8 mouse cellular contexts compared by ENCODE assay signal in genomic region chr15:89076156-89076731, GRCm38 (mm10). TPM values are rescaled to one million over a fixed set of nuclear protein-coding genes. Genes with fewer than 3 reads are reported as not detected.
DNase-seq lines count a peak whose midpoint lies in the region; ATAC-seq and TF ChIP-seq lines count a peak whose summit lies in the region.

No protein-coding gene starts in this region.

- H3K9ac ChIP-seq in ES-E14 (ENCODE audit: insufficient read depth, low read depth, low read length, poor library complexity, severe bottlenecking): peak overlapping the region; percentile 87

- 0 out of 2 replicates have a peak, but pooled peaks have one; percentile 1 for ATAC-seq in megakaryocyte progenitor cell, adult 5-6 weeks (replicated peaks; ENCODE audit: poor library complexity)
- ATAC-seq in frontal cortex, adult (ENCODE audit: low TSS enrichment): no peak

- in situ Hi-C loops in ES-E14 (cut with MboI; ENCODE audit: low sequenced_read_pairs in 2 of 2, unreplicated experiment in 2 of 2): no loop called here

- no peak for TF ChIP-seq POLR2A in bone marrow macrophage, adult 2 months (IDR thresholded peaks at IDR 0.05; ENCODE audit: borderline replicate concordance, low read depth, low read length)
- peak; percentile 7; the same call in 1 of the 2 replicates for TF ChIP-seq POLR2A in small intestine, adult 2 months (IDR thresholded peaks at IDR 0.05; ENCODE audit: low read depth, low read length)

- WGBS in small intestine, adult 2 months: under 1% methylated on average over 39 of the region's 39 CpGs

- no peak overlapping the region for H3K27ac ChIP-seq in ES-E14 (ENCODE audit: insufficient read depth, low read depth, low read length, poor library complexity, severe bottlenecking)
- H3K27ac ChIP-seq in bone marrow macrophage, adult 2 months (ENCODE audit: insufficient read depth, low read depth, low read length): peak overlapping the region; percentile 24
- peak overlapping the region; percentile 89 for H3K27ac ChIP-seq in small intestine, adult 2 months (ENCODE audit: insufficient read depth, low read depth, low read length)

- H3K4me1 ChIP-seq in ES-E14 (ENCODE audit: control insufficient read depth in 2 of 2, insufficient read depth in 2 of 2, low read length in 2 of 2, poor library complexity in 1 of 2): peaks cover 0 to 7% of the 10 kb centered on the region in 2 experiments; a peak in 2 of 4 replicates
- peaks cover 33% of the 10 kb centered on the region for H3K4me1 ChIP-seq in bone marrow macrophage, adult 2 months (ENCODE audit: control insufficient read depth, insufficient read depth, low read length)
- peaks cover 41% of the 10 kb centered on the region for H3K4me1 ChIP-seq in erythroblast, embryonic 14.5 days (ENCODE audit: control insufficient read depth)
- H3K4me1 ChIP-seq in small intestine, adult 2 months (ENCODE audit: control insufficient read depth, insufficient read depth, insufficient read length, low read length): peaks cover 14% of the 10 kb centered on the region

- H3K36me3 ChIP-seq in ES-E14 (ENCODE audit: control insufficient read depth, insufficient read depth, low read length, poor library complexity, severe bottlenecking): no peaks in the 10 kb centered on the region
- peaks cover 9% of the 10 kb centered on the region for H3K36me3 ChIP-seq in erythroblast, embryonic 14.5 days (ENCODE audit: control insufficient read depth)
- H3K36me3 ChIP-seq in small intestine, adult 2 months (ENCODE audit: control insufficient read depth, insufficient read depth, low read length): peaks cover 8% of the 10 kb centered on the region; the same call in 1 of the 2 replicates

- no peak for TF ChIP-seq CTCF in bone marrow macrophage, adult 2 months (IDR thresholded peaks at IDR 0.05; ENCODE audit: low read depth, low read length)
- TF ChIP-seq CTCF in small intestine, adult 2 months (IDR thresholded peaks at IDR 0.05; ENCODE audit: extremely low read depth, insufficient read length, insufficient replicate concordance, low read depth, low read length): no peak

- intact Hi-C loops in heart, postnatal 10 days (cut with DNase I): loop anchor here (5.0 kb wide), 2 partner anchors 136 to 249 kb away; partner anchors contain the start of gene Ppp6r2

- no peaks in the 10 kb centered on the region for H3K9me3 ChIP-seq in ES-E14 (ENCODE audit: control insufficient read depth, insufficient read depth, low read depth, low read length)
- no peaks in the 10 kb centered on the region for H3K9me3 ChIP-seq in erythroblast, embryonic 14.5 days (ENCODE audit: control insufficient read depth, low read length)

- peak overlapping the region; percentile 74 to 78 for H3K4me3 ChIP-seq in ES-E14 (ENCODE audit: insufficient read depth in 1 of 2, low read depth in 1 of 2, low read length in 2 of 2, poor library complexity in 1 of 2, severe bottlenecking in 1 of 2)
- peak overlapping the region; percentile 89 for H3K4me3 ChIP-seq in bone marrow macrophage, adult 2 months (ENCODE audit: insufficient read depth, low read length)
- H3K4me3 ChIP-seq in erythroblast, embryonic 14.5 days (replicated peaks): peak overlapping the region; percentile 87
- peak overlapping the region; percentile 91 for H3K4me3 ChIP-seq in small intestine, adult 2 months (ENCODE audit: low read depth, low read length)

- DNase-seq in ES-E14 (ENCODE audit: low read depth, low spot score): no peak
- peak; percentile 58 to 69 for DNase-seq in heart, postnatal 10 days
- peak; percentile 61 to 72 for DNase-seq in kidney, postnatal 4 days

- H3K27me3 ChIP-seq in erythroblast, embryonic 14.5 days (ENCODE audit: control insufficient read depth): peaks cover 14% of the 10 kb centered on the region
- H3K27me3 ChIP-seq in small intestine, adult 2 months (ENCODE audit: control insufficient read depth, insufficient read depth, low read length): no peaks in the 10 kb centered on the region

TF ChIP-seq in ES-E14, 5 proteins besides CTCF, POLR2A, EP300 and RAD21:
- TF ChIP-seq MAFK (IDR thresholded peaks at IDR 0.05; ENCODE audit: insufficient read depth, low read depth, low read length) (no peak), HCFC1 (IDR thresholded peaks at IDR 0.05; ENCODE audit: borderline replicate concordance, insufficient read depth, low read length) (no peak), ZNF384 (IDR thresholded peaks at IDR 0.05; ENCODE audit: low read depth, low read length) (no peak), ZC3H11A (IDR thresholded peaks at IDR 0.05; ENCODE audit: borderline replicate concordance, low read depth, low read length) (no peak)

RNA-seq across cellular contexts. Expression of gene Trabd, which starts 1.3 kb away (rescaled TPM):
- total RNA-seq in ES-E14 (2012; rRNA removed): 24.2 and 29.9 TPM in 2 replicates
- polyA plus RNA-seq in bone marrow macrophage, adult 2 months (2012; ENCODE audit: insufficient read depth, insufficient read length, missing spikeins): 27.8 and 33.0 TPM in 2 replicates
- polyA plus RNA-seq in erythroblast, embryonic 14.5 days (2012): 1.7 and 1.9 TPM in 2 replicates
- 10 to 100 TPM; 42.8 to 47.3 TPM for total RNA-seq in heart, postnatal 10 days (2021)
- 27.4 and 29.7 TPM in 2 replicates for total RNA-seq in megakaryocyte progenitor cell, adult 5-6 weeks (2015)
- total RNA-seq in megakaryocyte progenitor cell, adult 5-6 weeks (2017): 38.0 and 38.6 TPM in 2 replicates
- polyA plus RNA-seq in small intestine, adult 2 months (2012; rRNA removed): 81.6 and 90.9 TPM in 2 replicates

RNA-seq across cellular contexts. Expression of gene Selenoo, which starts 12.6 kb away (rescaled TPM):
- 7.5 and 8.7 TPM in 2 replicates for total RNA-seq in ES-E14 (2012; rRNA removed)
- polyA plus RNA-seq in bone marrow macrophage, adult 2 months (2012; ENCODE audit: insufficient read depth, insufficient read length, missing spikeins): 20.7 and 22.9 TPM in 2 replicates
- polyA plus RNA-seq in erythroblast, embryonic 14.5 days (2012): 0.19 and 0.34 TPM in 2 replicates
- total RNA-seq in heart, postnatal 10 days (2021): 10 to 100 TPM; 10.5 to 13.0 TPM
- total RNA-seq in megakaryocyte progenitor cell, adult 5-6 weeks (2015): 10.1 and 13.4 TPM in 2 replicates
- 12.2 and 14.4 TPM in 2 replicates for total RNA-seq in megakaryocyte progenitor cell, adult 5-6 weeks (2017)
- 29.0 and 45.8 TPM in 2 replicates for polyA plus RNA-seq in small intestine, adult 2 months (2012; rRNA removed)

RNA-seq across cellular contexts. Expression of gene Panx2, which starts 16.7 kb away (rescaled TPM):
- total RNA-seq in ES-E14 (2012; rRNA removed): 0.22 and 0.58 TPM in 2 replicates
- polyA plus RNA-seq in bone marrow macrophage, adult 2 months (2012; ENCODE audit: insufficient read depth, insufficient read length, missing spikeins): not detected in 2 replicates
- polyA plus RNA-seq in erythroblast, embryonic 14.5 days (2012): not detected in 2 replicates
- 1 to 10 TPM; 1.1 to 1.2 TPM for total RNA-seq in heart, postnatal 10 days (2021)
- not detected in 2 replicates for total RNA-seq in megakaryocyte progenitor cell, adult 5-6 weeks (2015)
- 0.20 TPM in 1 of 2 replicates, not detected in the other for total RNA-seq in megakaryocyte progenitor cell, adult 5-6 weeks (2017)
- 0.30 and 0.32 TPM in 2 replicates for polyA plus RNA-seq in small intestine, adult 2 months (2012; rRNA removed)

RNA-seq across cellular contexts. Expression of gene Tubgcp6, which starts 46.7 kb away (rescaled TPM):
- total RNA-seq in ES-E14 (2012; rRNA removed): 37.3 and 45.0 TPM in 2 replicates
- polyA plus RNA-seq in bone marrow macrophage, adult 2 months (2012; ENCODE audit: insufficient read depth, insufficient read length, missing spikeins): 10.4 and 15.4 TPM in 2 replicates
- polyA plus RNA-seq in erythroblast, embryonic 14.5 days (2012): 4.4 and 4.8 TPM in 2 replicates
- 10 to 100 TPM; 13.7 to 13.9 TPM for total RNA-seq in heart, postnatal 10 days (2021)
- 22.2 and 24.7 TPM in 2 replicates for total RNA-seq in megakaryocyte progenitor cell, adult 5-6 weeks (2015)
- 16.6 and 35.5 TPM in 2 replicates for total RNA-seq in megakaryocyte progenitor cell, adult 5-6 weeks (2017)
- 21.6 and 29.0 TPM in 2 replicates for polyA plus RNA-seq in small intestine, adult 2 months (2012; rRNA removed)

RNA-seq across cellular contexts. Expression of gene Hdac10, which starts 52.3 kb away (rescaled TPM):
- total RNA-seq in ES-E14 (2012; rRNA removed): 7.4 and 11.4 TPM in 2 replicates
- polyA plus RNA-seq in bone marrow macrophage, adult 2 months (2012; ENCODE audit: insufficient read depth, insufficient read length, missing spikeins): 13.3 and 16.3 TPM in 2 replicates
- polyA plus RNA-seq in erythroblast, embryonic 14.5 days (2012): 0.33 and 0.64 TPM in 2 replicates
- total RNA-seq in heart, postnatal 10 days (2021): 1 to 10 TPM; 8.3 to 9.1 TPM
- total RNA-seq in megakaryocyte progenitor cell, adult 5-6 weeks (2015): 4.0 and 5.6 TPM in 2 replicates
- total RNA-seq in megakaryocyte progenitor cell, adult 5-6 weeks (2017): 9.8 and 12.0 TPM in 2 replicates
- 13.2 and 19.0 TPM in 2 replicates for polyA plus RNA-seq in small intestine, adult 2 months (2012; rRNA removed)
